8 mouse cellular contexts compared by ENCODE assay signal in genomic region chr11:98788139-98788538, GRCm38 (mm10). TPM values are rescaled to one million over a fixed set of nuclear protein-coding genes. Genes with fewer than 3 reads are reported as not detected.
DNase-seq lines count a peak whose midpoint lies in the region; ATAC-seq and TF ChIP-seq lines count a peak whose summit lies in the region.

No protein-coding gene starts in this region.

- WGBS in heart, embryonic 10.5 days = 87% methylated on average over 5 of the region's 5 CpGs
- WGBS in spleen, adult 2 months = 94% methylated on average over 5 of the region's 5 CpGs
- WGBS in limb, embryonic 14.5 days = 93% methylated on average over 5 of the region's 5 CpGs
- 91% methylated on average over 5 of the region's 5 CpGs for whole genome bisulfite sequencing in stomach, embryonic 16.5 days

- no peak for TF ChIP-seq POLR2A in spleen, adult 2 months (IDR thresholded peaks at IDR 0.05; ENCODE audit: low read depth, low read length)
- TF ChIP-seq POLR2A in limb, embryonic 14.5 days (IDR thresholded peaks at IDR 0.05; ENCODE audit: borderline replicate concordance, extremely low read depth, insufficient read depth, insufficient read length) = no peak

- H3K27me3 ChIP-seq in heart, embryonic 10.5 days (ENCODE audit: insufficient read depth, poor library complexity, severe bottlenecking) = no peaks in the 10 kb centered on the region
- H3K27me3 ChIP-seq in spleen, adult 2 months (ENCODE audit: control insufficient read depth, insufficient read depth, low read length) = no peaks in the 10 kb centered on the region
- no peaks in the 10 kb centered on the region for H3K27me3 ChIP-seq in limb, embryonic 14.5 days (ENCODE audit: control insufficient read depth, insufficient read depth, low read length)
- H3K27me3 ChIP-seq in stomach, embryonic 16.5 days (ENCODE audit: control insufficient read depth, insufficient read depth, low read length) = no peaks in the 10 kb centered on the region

- H3K4me2 ChIP-seq in limb, embryonic 14.5 days (replicated peaks; ENCODE audit: low read depth, low read length, severe bottlenecking) = peak overlapping the region; percentile 89
- H3K4me2 ChIP-seq in stomach, embryonic 16.5 days (ENCODE audit: low read depth, low read length) = no peak overlapping the region; the same call in 1 of the 2 replicates

- H3K36me3 ChIP-seq in heart, embryonic 10.5 days = no peaks in the 10 kb centered on the region
- H3K36me3 ChIP-seq in spleen, adult 2 months (ENCODE audit: control insufficient read depth, insufficient read depth, low read length) = no peaks in the 10 kb centered on the region
- H3K36me3 ChIP-seq in limb, embryonic 14.5 days (ENCODE audit: control insufficient read depth, insufficient read depth, low read length) = no peaks in the 10 kb centered on the region
- no peaks in the 10 kb centered on the region for H3K36me3 ChIP-seq in stomach, embryonic 16.5 days (ENCODE audit: control insufficient read depth, insufficient read depth, low read length)

- peak overlapping the region; percentile 92 for H3K27ac ChIP-seq in heart, embryonic 10.5 days
- 0 out of 2 replicates have a peak overlapping the region, but pooled peaks have one; percentile 73 for H3K27ac ChIP-seq in spleen, adult 2 months (ENCODE audit: insufficient read depth, low read length)
- H3K27ac ChIP-seq in limb, embryonic 14.5 days (replicated peaks; ENCODE audit: low read depth, low read length) = peak overlapping the region; percentile 58; the same call in 1 of the 2 replicates
- H3K27ac ChIP-seq in stomach, embryonic 16.5 days (ENCODE audit: low read length) = peak overlapping the region; percentile 82

- DNase-seq in heart, embryonic 10.5 days (ENCODE audit: low spot score) = no peak
- no peak for DNase-seq in heart, adult 8-10 months (ENCODE audit: low spot score)
- no peak for DNase-seq in spleen, adult 2 months (ENCODE audit: low read depth in 1 of 2, low spot score in 2 of 2)
- DNase-seq in spleen, postnatal 4 days (ENCODE audit: low spot score in 2 of 2) = no peak
- no peak for DNase-seq in limb, embryonic 14.5 days (ENCODE audit: low spot score)
- DNase-seq in ovary, postnatal 36 days (ENCODE audit: low spot score) = no peak
- no peak for DNase-seq in urinary bladder, adult 18-20 months (ENCODE audit: low spot score in 2 of 2)

- peaks cover 65% of the 10 kb centered on the region for H3K4me1 ChIP-seq in heart, embryonic 10.5 days
- H3K4me1 ChIP-seq in spleen, adult 2 months (ENCODE audit: control insufficient read depth, insufficient read depth, insufficient read length) = peaks cover 29% of the 10 kb centered on the region
- H3K4me1 ChIP-seq in limb, embryonic 14.5 days (ENCODE audit: control insufficient read depth, insufficient read depth, low read length) = peaks cover 40% of the 10 kb centered on the region
- peaks cover 49% of the 10 kb centered on the region for H3K4me1 ChIP-seq in stomach, embryonic 16.5 days (ENCODE audit: control insufficient read depth, insufficient read depth, low read length)

- no peaks in the 10 kb centered on the region for H3K9me3 ChIP-seq in heart, embryonic 10.5 days
- no peaks in the 10 kb centered on the region for H3K9me3 ChIP-seq in limb, embryonic 14.5 days (ENCODE audit: control insufficient read depth, low read length)
- H3K9me3 ChIP-seq in stomach, embryonic 16.5 days (replicated peaks; ENCODE audit: control insufficient read depth, low read length) = no peaks in the 10 kb centered on the region

- no peak for TF ChIP-seq CTCF in spleen, adult 2 months (IDR thresholded peaks at IDR 0.05; ENCODE audit: extremely low read depth, insufficient read depth, insufficient read length, insufficient replicate concordance)

- ATAC-seq in limb, embryonic 14.5 days (ENCODE audit: low FRiP score, low read depth) = no peak
- ATAC-seq in stomach, embryonic 16.5 days (ENCODE audit: insufficient read depth, low FRiP score) = no peak

- no peak overlapping the region for H3K9ac ChIP-seq in limb, embryonic 14.5 days (ENCODE audit: low read depth, low read length, severe bottlenecking)
- peak overlapping the region; percentile 63; the same call in 1 of the 2 replicates for H3K9ac ChIP-seq in stomach, embryonic 16.5 days (ENCODE audit: low read length)

- peak overlapping the region; percentile 15; the same call in 1 of the 2 replicates for H3K4me3 ChIP-seq in heart, embryonic 10.5 days
- H3K4me3 ChIP-seq in spleen, adult 2 months (ENCODE audit: extremely low read depth, insufficient read depth, insufficient read length) = no peak overlapping the region
- H3K4me3 ChIP-seq in limb, embryonic 14.5 days (replicated peaks; ENCODE audit: low read length) = no peak overlapping the region
- no peak overlapping the region for H3K4me3 ChIP-seq in stomach, embryonic 16.5 days (replicated peaks; ENCODE audit: low read length)

RNA-seq across cellular contexts. Expression of gene Msl1, which starts 7.2 kb away (rescaled TPM):
- polyA plus RNA-seq in heart, embryonic 10.5 days (2016; fragmentation: Nextera tagmentation; extraction: Ambion mirVana) = 14.0 and 21.6 TPM in 2 replicates
- 10 to 100 TPM; 72.1 to 84.3 (median 78.7) TPM for total RNA-seq in heart, adult 8-10 months (2022)
- polyA plus RNA-seq in spleen, adult 2 months (2012; rRNA removed) = 23.3 and 41.2 TPM in 2 replicates
- 76.9 and 81.1 TPM in 2 replicates for polyA plus RNA-seq in limb, embryonic 14.5 days (2012; rRNA removed)
- 19.8 and 23.5 TPM in 2 replicates for polyA plus RNA-seq in limb, embryonic 14.5 days (2014; fragmentation: Nextera tagmentation; extraction: Ambion mirVana)
- polyA plus RNA-seq in stomach, embryonic 16.5 days (2015; fragmentation: Nextera tagmentation; extraction: Ambion mirVana) = 18.0 and 18.4 TPM in 2 replicates

RNA-seq across cellular contexts. Expression of gene Nr1d1, which starts 13.0 kb away (rescaled TPM):
- polyA plus RNA-seq in heart, embryonic 10.5 days (2016; fragmentation: Nextera tagmentation; extraction: Ambion mirVana) = 3.6 and 5.9 TPM in 2 replicates
- 100 to 1,000 TPM in 2 of 4 experiments, 10 to 100 TPM in 2; 81.4 to 121 (median 101) TPM for total RNA-seq in heart, adult 8-10 months (2022)
- polyA plus RNA-seq in spleen, adult 2 months (2012; rRNA removed) = 27.7 and 29.0 TPM in 2 replicates
- 1.8 and 2.5 TPM in 2 replicates for polyA plus RNA-seq in limb, embryonic 14.5 days (2012; rRNA removed)
- polyA plus RNA-seq in limb, embryonic 14.5 days (2014; fragmentation: Nextera tagmentation; extraction: Ambion mirVana) = 1.2 and 1.4 TPM in 2 replicates
- polyA plus RNA-seq in stomach, embryonic 16.5 days (2015; fragmentation: Nextera tagmentation; extraction: Ambion mirVana) = 2.6 and 4.1 TPM in 2 replicates

RNA-seq across cellular contexts. Expression of gene Casc3, which starts 16.6 kb away (rescaled TPM):
- 29.5 and 37.2 TPM in 2 replicates for polyA plus RNA-seq in heart, embryonic 10.5 days (2016; fragmentation: Nextera tagmentation; extraction: Ambion mirVana)
- 10 to 100 TPM; 16.0 to 20.9 (median 17.8) TPM for total RNA-seq in heart, adult 8-10 months (2022)
- 30.2 and 32.6 TPM in 2 replicates for polyA plus RNA-seq in spleen, adult 2 months (2012; rRNA removed)
- polyA plus RNA-seq in limb, embryonic 14.5 days (2012; rRNA removed) = 52.4 and 56.8 TPM in 2 replicates
- 34.1 and 40.4 TPM in 2 replicates for polyA plus RNA-seq in limb, embryonic 14.5 days (2014; fragmentation: Nextera tagmentation; extraction: Ambion mirVana)
- polyA plus RNA-seq in stomach, embryonic 16.5 days (2015; fragmentation: Nextera tagmentation; extraction: Ambion mirVana) = 25.1 and 26.3 TPM in 2 replicates

RNA-seq across cellular contexts. Expression of gene Thra, which starts 47.7 kb away (rescaled TPM):
- polyA plus RNA-seq in heart, embryonic 10.5 days (2016; fragmentation: Nextera tagmentation; extraction: Ambion mirVana) = 19.2 and 23.2 TPM in 2 replicates
- total RNA-seq in heart, adult 8-10 months (2022) = 10 to 100 TPM; 92.5 to 98.4 (median 95.1) TPM
- polyA plus RNA-seq in spleen, adult 2 months (2012; rRNA removed) = 19.8 and 20.7 TPM in 2 replicates
- 149 and 157 TPM in 2 replicates for polyA plus RNA-seq in limb, embryonic 14.5 days (2012; rRNA removed)
- polyA plus RNA-seq in limb, embryonic 14.5 days (2014; fragmentation: Nextera tagmentation; extraction: Ambion mirVana) = 55.9 and 63.2 TPM in 2 replicates
- 32.9 and 37.8 TPM in 2 replicates for polyA plus RNA-seq in stomach, embryonic 16.5 days (2015; fragmentation: Nextera tagmentation; extraction: Ambion mirVana)

RNA-seq across cellular contexts. Expression of gene Rapgefl1, which starts 48.4 kb away (rescaled TPM):
- 0.78 and 0.87 TPM in 2 replicates for polyA plus RNA-seq in heart, embryonic 10.5 days (2016; fragmentation: Nextera tagmentation; extraction: Ambion mirVana)
- 1 to 10 TPM in 1 of 4 experiments, under 1 TPM in 3; 0.38 to 1.1 (median 0.76) TPM for total RNA-seq in heart, adult 8-10 months (2022)
- 1.9 and 3.3 TPM in 2 replicates for polyA plus RNA-seq in spleen, adult 2 months (2012; rRNA removed)
- polyA plus RNA-seq in limb, embryonic 14.5 days (2012; rRNA removed) = 31.4 and 41.8 TPM in 2 replicates
- 8.8 and 8.9 TPM in 2 replicates for polyA plus RNA-seq in limb, embryonic 14.5 days (2014; fragmentation: Nextera tagmentation; extraction: Ambion mirVana)
- 6.5 and 7.8 TPM in 2 replicates for polyA plus RNA-seq in stomach, embryonic 16.5 days (2015; fragmentation: Nextera tagmentation; extraction: Ambion mirVana)
